Mouse (Mus musculus) adrenal gland, postnatal 14 days (tissue): Measurements from ENCODE around the gene Rab11fip5. TPM values are rescaled to one million over a fixed set of nuclear protein-coding genes. Genes with fewer than 3 reads are reported as not detected.

Source experiments
- DNase-seq: peaks from one replicate; pipeline ENCODE4 v3.0.0; 2021; ENCODE audit warnings: mixed read lengths
- total RNA-seq: library from RNA; stranded (reverse); gene quantifications from 2 replicates; pipeline ENCODE4 v1.2.3, GENCODE M21; 2021

Rab11fip5 gene
- total RNA-seq, 1 experiment from 2014 or later: 22.7 TPM

- DNase-seq: peak; percentile 92
These were observed 28.3 kb downstream of the Rab11fip5 start for GRCm38 (mm10) chr6:85346028-85346634.

- no peak for DNase-seq
These were observed 29.5 kb downstream of the Rab11fip5 start for GRCm38 (mm10) chr6:85344929-85345328.

- DNase-seq: no peak
These were observed 31.4 kb downstream of the Rab11fip5 start for GRCm38 (mm10) chr6:85343027-85343426.

GRCm38 (mm10) chr6:85341814-85342501 lies 32.5 kb downstream of the Rab11fip5 start:
- DNase-seq: no peak

- DNase-seq: no peak
These were observed 34.2 kb downstream of the Rab11fip5 start for GRCm38 (mm10) chr6:85340184-85340583.

- peak; percentile 62 for DNase-seq
These were observed 35.0 kb downstream of the Rab11fip5 start for GRCm38 (mm10) chr6:85339273-85339901.

- DNase-seq: no peak
These were observed 37.5 kb downstream of the Rab11fip5 start for GRCm38 (mm10) chr6:85336944-85337343.

- DNase-seq: no peak
These were observed 39.1 kb downstream of the Rab11fip5 start for GRCm38 (mm10) chr6:85335352-85335751.

- no peak for DNase-seq
These were observed 39.6 kb downstream of the Rab11fip5 start for GRCm38 (mm10) chr6:85334851-85335250.

GRCm38 (mm10) chr6:85334251-85334650 lies 40.2 kb downstream of the Rab11fip5 start:
- no peak for DNase-seq

GRCm38 (mm10) chr6:85333732-85334131 lies 40.7 kb downstream of the Rab11fip5 start:
- DNase-seq: no peak

- peak; percentile 99 for DNase-seq
These were observed 41.3 kb downstream of the Rab11fip5 start, which contains the start of gene Sfxn5 for GRCm38 (mm10) chr6:85333000-85333669. Gene Sfxn5 (minus strand): TSS chr6:85333422.

GRCm38 (mm10) chr6:85332351-85332999 lies 42.0 kb downstream of the Rab11fip5 start:
- peak; percentile 49 for DNase-seq

- DNase-seq: no peak
These were observed 42.7 kb downstream of the Rab11fip5 start for GRCm38 (mm10) chr6:85331736-85332135.

GRCm38 (mm10) chr6:85331221-85331735 lies 43.2 kb downstream of the Rab11fip5 start:
- no peak for DNase-seq

- DNase-seq: no peak
These were observed 44.7 kb downstream of the Rab11fip5 start for GRCm38 (mm10) chr6:85329666-85330185.

GRCm38 (mm10) chr6:85326564-85326963 lies 47.9 kb downstream of the Rab11fip5 start:
- DNase-seq: no peak

- DNase-seq: no peak
These were observed 49.3 kb downstream of the Rab11fip5 start for GRCm38 (mm10) chr6:85325109-85325508.

GRCm38 (mm10) chr6:85320445-85320866 lies 54.0 kb downstream of the Rab11fip5 start:
- no peak for DNase-seq

GRCm38 (mm10) chr6:85316211-85316610 lies 58.2 kb downstream of the Rab11fip5 start:
- DNase-seq: no peak

GRCm38 (mm10) chr6:85314064-85314798 lies 60.2 kb downstream of the Rab11fip5 start:
- no peak for DNase-seq
